Mouse (Mus musculus): Measurements from ENCODE around the gene Nceh1.

- no peak for TF ChIP-seq POLR2A (IDR thresholded peaks at IDR 0.05; ENCODE audit: borderline replicate concordance, insufficient read depth, low read length)
- no peak for TF ChIP-seq CTCF (IDR thresholded peaks at IDR 0.05; ENCODE audit: borderline replicate concordance, insufficient read depth, low read depth, low read length)
Observed at GRCm38 (mm10) chr3:27285072-27285471, 102.3 kb downstream of the Nceh1 start.

Measured in cerebellum, adult 2 months (tissue).